Mouse (Mus musculus) G1E (cell line): ENCODE results near the gene Eef1a1. TPM values are rescaled to one million over a fixed set of nuclear protein-coding genes. Genes with fewer than 3 reads are reported as not detected.
A peak's percentile ranks its signal among the peaks of the same experiment; 100 is the strongest.
"Not testable (repeated sequence)": the region's sequence is repeated elsewhere in the genome, so short reads cannot be mapped to it uniquely, and the experiment has no call there.

Source experiments
- ATAC-seq: 2 replicates; pipeline ENCODE4 v1.8.0; 2016; ENCODE audit warnings: mild to moderate bottlenecking; ENCODE audit not compliant: insufficient number of reproducible peaks, poor library complexity, low FRiP score, severe bottlenecking; ENCODE audit errors: extremely low read depth
- DNase-seq: peaks from one replicate; pipeline ENCODE4 v3.0.0; 2012; ENCODE audit warnings: low spot score
- H3K27me3 ChIP-seq: 2 replicates; pipeline ENCODE4 v1.6.1; 2012; ENCODE audit warnings: mild to moderate bottlenecking, low read length, inconsistent platforms; ENCODE audit not compliant: insufficient read depth
- H3K36me3 ChIP-seq: replicated peaks from 2 replicates; pipeline ENCODE3; 2012; ENCODE audit warnings: mild to moderate bottlenecking, inconsistent platforms
- H3K4me1 ChIP-seq: 2 replicates; pipeline ENCODE4 v1.6.1; 2012; ENCODE audit warnings: low read depth, low read length, inconsistent platforms, mixed read lengths; ENCODE audit not compliant: insufficient read depth
- H3K4me3 ChIP-seq: 2 replicates; pipeline ENCODE4 v1.5.1; 2012; ENCODE audit warnings: low read depth, mild to moderate bottlenecking, inconsistent platforms, low read length, moderate library complexity, mixed read lengths
- H3K9me3 ChIP-seq: replicated peaks from 2 replicates; pipeline ENCODE4 v1.6.1; 2012; ENCODE audit warnings: inconsistent platforms
- CTCF ChIP-seq: IDR thresholded peaks from 2 replicates; pipeline ENCODE4 v1.5.1; 2012; ENCODE audit warnings: low read depth, low read length, inconsistent platforms, mixed read lengths
- GATA1 ChIP-seq: IDR thresholded peaks from 2 replicates; pipeline ENCODE4 v1.6.1; 2012; ENCODE audit warnings: borderline replicate concordance, low read length, inconsistent platforms, mixed read lengths
- GATA2 ChIP-seq: IDR thresholded peaks from 2 replicates; pipeline ENCODE4 v1.6.1; 2012; ENCODE audit warnings: low read depth, low read length, inconsistent platforms, borderline replicate concordance
- POLR2AphosphoS5 ChIP-seq: IDR thresholded peaks from 2 replicates; pipeline ENCODE4 v1.6.1; 2012; ENCODE audit warnings: low read depth, low read length, inconsistent platforms; ENCODE audit not compliant: insufficient replicate concordance
- TAL1 ChIP-seq: conservative IDR thresholded peaks from 2 replicates; pipeline ENCODE4 v1.6.1; 2012; ENCODE audit warnings: low read depth, low read length, inconsistent platforms, mixed read lengths
- polyA plus RNA-seq: library from polyadenylated mRNA; stranded (reverse); fragments of >175 nt; gene quantifications from 2 replicates; pipeline ENCODE4 v1.2.3, GENCODE M21; 2012
- total RNA-seq, 2 experiments: library from RNA; stranded (forward) in 1 of 2; stranded (reverse) in 1 of 2; fragments of 200-1000 nt in 1 of 2; fragments of >200 nt in 1 of 2; fragmentation: Nextera tagmentation in 1 of 2; gene quantifications; 2 replicates each; pipeline ENCODE4 v1.2.3; 2014 to 2017

The Eef1a1 gene
- total and polyA plus RNA-seq, 3 experiments, result 1,062 to 20,210 (median 8,565) TPM

- DNase-seq, result no peak
- Histone ChIP-seq H3K27me3 (peaks cover 31% of the 10 kb centered on the region), H3K4me1 (peaks cover 36% of the 10 kb centered on the region), H3K9me3 (no peaks in the 10 kb centered on the region), H3K36me3 (no peaks in the 10 kb centered on the region), H3K4me3 (peak overlapping the region; percentile 61; the same call in 1 of the 2 replicates)
- no peak for TF ChIP-seq TAL1
- no peak for TF ChIP-seq GATA1
- TF ChIP-seq CTCF, result no peak
- TF ChIP-seq POLR2AphosphoS5, result no peak
- no peak for TF ChIP-seq GATA2
- no peak for ATAC-seq
These were observed 32.0 kb upstream of the Eef1a1 start for GRCm38 (mm10) chr9:78520780-78521601.

- Histone ChIP-seq H3K27me3 (peaks cover 31% of the 10 kb centered on the region), H3K9me3 (no peaks in the 10 kb centered on the region), H3K4me1 (peaks cover 41% of the 10 kb centered on the region), H3K4me3 (peak overlapping the region; percentile 61; the same call in 1 of the 2 replicates), H3K36me3 (no peaks in the 10 kb centered on the region)
- TF ChIP-seq POLR2AphosphoS5 (no peak), GATA1 (no peak), TAL1 (no peak), CTCF (no peak), GATA2 (no peak)
- DNase-seq (no peak), ATAC-seq (no peak)
These were observed 31.3 kb upstream of the Eef1a1 start for GRCm38 (mm10) chr9:78520127-78520779.

- not testable (repeated sequence) for ATAC-seq, DNase-seq, H3K36me3 ChIP-seq, H3K9me3 ChIP-seq, H3K4me3 ChIP-seq
- Histone ChIP-seq H3K4me1 (peaks cover 64% of the 10 kb centered on the region), H3K27me3 (peaks cover 20% of the 10 kb centered on the region)
These were observed 28.3 kb upstream of the Eef1a1 start for GRCm38 (mm10) chr9:78517237-78517636.

- peaks cover 57% of the 10 kb centered on the region for H3K4me1 ChIP-seq
These were observed 27.2 kb upstream of the Eef1a1 start for GRCm38 (mm10) chr9:78516125-78516524.

GRCm38 (mm10) chr9:78514681-78515080, 25.7 kb upstream of the Eef1a1 start:
- no peak for ATAC-seq
- peaks cover 44% of the 10 kb centered on the region for H3K4me1 ChIP-seq
- no peak overlapping the region for H3K4me3 ChIP-seq

More at GRCm38 (mm10) chr9:78516125-78516524, 27.2 kb upstream of the Eef1a1 start:
- ATAC-seq (peak; percentile 93), DNase-seq (peak; percentile 39)
- no peak overlapping the region for H3K4me3 ChIP-seq
- peaks cover 4% of the 10 kb centered on the region for H3K9me3 ChIP-seq
- no peak for TF ChIP-seq POLR2AphosphoS5
- TF ChIP-seq GATA2, result peak; percentile 76; the same call in 1 of the 2 replicates
- TF ChIP-seq GATA1, result no peak
- peak; percentile 98 for TF ChIP-seq TAL1
- no peak for TF ChIP-seq CTCF
- H3K36me3 ChIP-seq, result no peaks in the 10 kb centered on the region
- H3K27me3 ChIP-seq, result peaks cover 12% of the 10 kb centered on the region

GRCm38 (mm10) chr9:78513776-78514500, 25.0 kb upstream of the Eef1a1 start:
- peaks cover 4% of the 10 kb centered on the region for H3K9me3 ChIP-seq
- ATAC-seq, result no peak
- no peaks in the 10 kb centered on the region for H3K27me3 ChIP-seq
- TF ChIP-seq GATA1 (no peak), GATA2 (no peak), CTCF (no peak), POLR2AphosphoS5 (no peak), TAL1 (no peak)
- H3K4me3 ChIP-seq, result no peak overlapping the region; the same call in 1 of the 2 replicates
- no peaks in the 10 kb centered on the region for H3K36me3 ChIP-seq
- DNase-seq, result no peak
- peaks cover 46% of the 10 kb centered on the region for H3K4me1 ChIP-seq

More at GRCm38 (mm10) chr9:78514681-78515080, 25.7 kb upstream of the Eef1a1 start:
- no peak for DNase-seq
- H3K36me3 ChIP-seq, result no peaks in the 10 kb centered on the region
- no peaks in the 10 kb centered on the region for H3K27me3 ChIP-seq
- TF ChIP-seq GATA2, result no peak
- no peak for TF ChIP-seq GATA1
- no peak for TF ChIP-seq CTCF
- no peak for TF ChIP-seq TAL1
- TF ChIP-seq POLR2AphosphoS5, result no peak
- peaks cover 4% of the 10 kb centered on the region for H3K9me3 ChIP-seq
